Mouse (Mus musculus): ENCODE results near the gene Iqgap1. TPM values are rescaled to one million over a fixed set of nuclear protein-coding genes. Genes with fewer than 3 reads are reported as not detected.

Iqgap1 gene
- total and polyA plus RNA-seq, 2 experiments from 2014 or later, result 12.3 to 20.6 TPM

GRCm38 (mm10) chr7:80782155-80783109, 43.3 kb downstream of the Iqgap1 start:
- no peak for TF ChIP-seq CTCF (IDR thresholded peaks at IDR 0.05)
- H3K9me3 ChIP-seq (ENCODE audit: low read length), result no peaks in the 10 kb centered on the region
- H3K9ac ChIP-seq (replicated peaks; ENCODE audit: low read length, poor library complexity, severe bottlenecking), result no peak overlapping the region
- H3K27me3 ChIP-seq (ENCODE audit: insufficient read depth, low read length), result no peaks in the 10 kb centered on the region
- no peak for ATAC-seq (ENCODE audit: low FRiP score)
- WGBS, result 77% methylated on average over 17 of the region's 17 CpGs
- H3K4me3 ChIP-seq (ENCODE audit: low read depth, low read length), result no peak overlapping the region
- no peak overlapping the region for H3K4me2 ChIP-seq (ENCODE audit: low read depth, low read length, poor library complexity, severe bottlenecking)
- H3K36me3 ChIP-seq (ENCODE audit: insufficient read depth, low read length), result no peaks in the 10 kb centered on the region
- no peak for DNase-seq (ENCODE audit: low spot score)
- H3K4me1 ChIP-seq (ENCODE audit: insufficient read depth, low read length), result no peaks in the 10 kb centered on the region
- H3K27ac ChIP-seq (ENCODE audit: low read depth, low read length), result no peak overlapping the region

GRCm38 (mm10) chr7:80781444-80782120, 44.2 kb downstream of the Iqgap1 start:
- ATAC-seq (ENCODE audit: low FRiP score), result no peak
- Histone ChIP-seq H3K27me3 (ENCODE audit: insufficient read depth, low read length) (no peaks in the 10 kb centered on the region), H3K9me3 (ENCODE audit: low read length) (no peaks in the 10 kb centered on the region), H3K36me3 (ENCODE audit: insufficient read depth, low read length) (no peaks in the 10 kb centered on the region), H3K27ac (ENCODE audit: low read depth, low read length) (no peak overlapping the region), H3K9ac (replicated peaks; ENCODE audit: low read length, poor library complexity, severe bottlenecking) (no peak overlapping the region), H3K4me3 (ENCODE audit: low read depth, low read length) (no peak overlapping the region), H3K4me1 (ENCODE audit: insufficient read depth, low read length) (no peaks in the 10 kb centered on the region), H3K4me2 (ENCODE audit: low read depth, low read length, poor library complexity, severe bottlenecking) (no peak overlapping the region)
- DNase-seq (ENCODE audit: low spot score), result no peak
- TF ChIP-seq CTCF (IDR thresholded peaks at IDR 0.05), result no peak
- WGBS, result 73% methylated on average over 9 of the region's 9 CpGs

GRCm38 (mm10) chr7:80778958-80779669, 46.7 kb downstream of the Iqgap1 start:
- no peak overlapping the region for H3K4me3 ChIP-seq (ENCODE audit: low read depth, low read length)
- no peak for TF ChIP-seq CTCF (IDR thresholded peaks at IDR 0.05)
- H3K27me3 ChIP-seq (ENCODE audit: insufficient read depth, low read length), result no peaks in the 10 kb centered on the region
- no peaks in the 10 kb centered on the region for H3K36me3 ChIP-seq (ENCODE audit: insufficient read depth, low read length)
- no peak for DNase-seq (ENCODE audit: low spot score)
- H3K27ac ChIP-seq (ENCODE audit: low read depth, low read length), result no peak overlapping the region
- H3K9me3 ChIP-seq (ENCODE audit: low read length), result no peaks in the 10 kb centered on the region
- H3K4me1 ChIP-seq (ENCODE audit: insufficient read depth, low read length), result no peaks in the 10 kb centered on the region
- no peak for ATAC-seq (ENCODE audit: low FRiP score)
- 79% methylated on average over 12 of the region's 12 CpGs for WGBS
- no peak overlapping the region for H3K9ac ChIP-seq (replicated peaks; ENCODE audit: low read length, poor library complexity, severe bottlenecking)
- no peak overlapping the region for H3K4me2 ChIP-seq (ENCODE audit: low read depth, low read length, poor library complexity, severe bottlenecking)

GRCm38 (mm10) chr7:80778376-80778775, 47.4 kb downstream of the Iqgap1 start:
- H3K9me3 ChIP-seq (ENCODE audit: low read length), result no peaks in the 10 kb centered on the region
- no peaks in the 10 kb centered on the region for H3K4me1 ChIP-seq (ENCODE audit: insufficient read depth, low read length)
- no peak for ATAC-seq (ENCODE audit: low FRiP score)
- no peak overlapping the region for H3K4me2 ChIP-seq (ENCODE audit: low read depth, low read length, poor library complexity, severe bottlenecking)
- H3K27ac ChIP-seq (ENCODE audit: low read depth, low read length), result no peak overlapping the region
- H3K36me3 ChIP-seq (ENCODE audit: insufficient read depth, low read length), result no peaks in the 10 kb centered on the region
- no peak for DNase-seq (ENCODE audit: low spot score)
- TF ChIP-seq CTCF (IDR thresholded peaks at IDR 0.05), result no peak
- no peaks in the 10 kb centered on the region for H3K27me3 ChIP-seq (ENCODE audit: insufficient read depth, low read length)
- H3K4me3 ChIP-seq (ENCODE audit: low read depth, low read length), result no peak overlapping the region
- H3K9ac ChIP-seq (replicated peaks; ENCODE audit: low read length, poor library complexity, severe bottlenecking), result no peak overlapping the region
- 98% methylated on average over 6 of the region's 6 CpGs for WGBS

- no peak for DNase-seq (ENCODE audit: low spot score)
- Histone ChIP-seq H3K4me2 (ENCODE audit: low read depth, low read length, poor library complexity, severe bottlenecking) (no peak overlapping the region), H3K9ac (replicated peaks; ENCODE audit: low read length, poor library complexity, severe bottlenecking) (no peak overlapping the region), H3K4me1 (ENCODE audit: insufficient read depth, low read length) (no peaks in the 10 kb centered on the region), H3K36me3 (ENCODE audit: insufficient read depth, low read length) (no peaks in the 10 kb centered on the region), H3K9me3 (ENCODE audit: low read length) (no peaks in the 10 kb centered on the region), H3K27ac (ENCODE audit: low read depth, low read length) (no peak overlapping the region), H3K4me3 (ENCODE audit: low read depth, low read length) (no peak overlapping the region), H3K27me3 (ENCODE audit: insufficient read depth, low read length) (no peaks in the 10 kb centered on the region)
- 75% methylated on average over 8 of the region's 8 CpGs for WGBS
- no peak for TF ChIP-seq CTCF (IDR thresholded peaks at IDR 0.05)
- ATAC-seq (ENCODE audit: low FRiP score), result no peak
Observed at GRCm38 (mm10) chr7:80777151-80777550, 48.6 kb downstream of the Iqgap1 start.
